Mouse (Mus musculus) ovary, postnatal 10 days (tissue): ENCODE measurements at regions not wholly inside any gene's neighbourhood (a gene's known extent, or its start where the extent isn't known, plus 50 kb on each side); places are given as distances from the start of the nearest gene placed in this dataset.

ENCODE experiments used
- DNase-seq: peaks from one replicate; pipeline ENCODE4 v3.0.0; 2022; ENCODE audit warnings: low spot score

- no peak for DNase-seq
Observed at GRCm38 (mm10) chr7:115192482-115192881, 449.0 kb downstream of the Insc start.

- DNase-seq = no peak
Observed at GRCm38 (mm10) chr7:115192992-115193761, 449.7 kb downstream of the Insc start.

- DNase-seq = no peak
Observed at GRCm38 (mm10) chr7:115204916-115205315, 461.4 kb downstream of the Insc start.

- DNase-seq = no peak
Observed at GRCm38 (mm10) chr7:115206479-115207134, 463.1 kb downstream of the Insc start.

DNA sequence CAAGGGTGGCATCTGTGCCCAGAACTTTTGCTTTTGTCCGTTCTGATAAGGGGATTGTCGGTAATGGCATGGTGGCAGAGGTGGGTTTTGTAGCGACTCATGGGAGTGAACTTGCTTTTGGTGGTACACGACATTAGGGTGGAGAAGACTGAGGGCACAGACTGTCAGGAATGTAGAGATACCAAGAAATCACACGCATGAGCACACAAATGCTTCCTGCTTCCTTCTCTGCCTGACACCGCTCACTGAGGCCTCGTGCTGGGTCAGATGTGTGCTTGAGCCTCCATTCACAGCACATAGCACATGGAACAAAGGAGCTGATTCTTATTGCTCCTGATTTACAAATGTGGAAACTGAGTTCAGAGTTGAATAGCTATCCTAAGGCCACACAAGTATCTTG lies 465.3 kb downstream of the Insc start:
- no peak for DNase-seq

DNA sequence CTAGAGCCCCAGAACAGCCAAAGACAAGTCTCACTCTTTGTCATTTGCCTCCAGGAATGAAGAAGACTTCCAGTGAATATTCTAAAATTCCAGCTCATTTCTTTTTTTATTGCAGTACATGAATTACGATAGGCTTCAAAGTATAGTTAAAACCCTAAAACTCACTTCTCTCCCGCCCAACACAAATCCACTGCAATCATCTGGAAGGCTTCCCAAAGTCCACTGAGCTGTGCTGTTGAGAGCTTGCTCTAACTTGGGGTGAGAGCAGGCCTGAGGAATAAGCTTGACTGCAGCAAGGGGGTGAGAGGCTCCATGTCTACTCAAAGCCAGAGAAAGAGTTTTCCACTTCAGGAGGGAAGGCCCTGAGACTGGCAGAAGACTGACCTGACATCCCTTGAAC lies 466.5 kb downstream of the Insc start:
- DNase-seq = no peak

GRCm38 (mm10) chr7:115216838-115217237 lies 473.3 kb downstream of the Insc start:
- DNase-seq = peak; percentile 74

DNA sequence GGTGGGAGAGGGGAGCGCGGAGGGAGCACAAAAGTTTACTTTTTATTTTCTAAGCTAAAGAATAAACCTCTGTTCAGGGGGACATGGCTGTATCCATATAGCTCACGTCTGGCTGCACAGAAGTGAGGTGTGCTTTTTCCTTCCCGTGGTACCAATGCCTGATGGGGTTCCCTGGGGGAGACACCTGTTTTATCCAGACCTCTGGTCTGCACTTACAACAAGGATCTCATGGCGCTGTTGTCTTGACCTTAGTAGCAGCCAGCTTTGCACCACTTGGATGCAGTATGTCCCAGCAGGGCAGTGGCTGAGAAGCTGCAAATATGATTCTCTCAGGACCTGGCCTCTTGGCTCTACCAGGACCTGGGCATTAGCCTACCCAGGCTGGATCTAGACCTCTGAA lies 473.8 kb downstream of the Insc start:
- DNase-seq = no peak

- DNase-seq = no peak
Observed at GRCm38 (mm10) chr7:115217712-115218111, 474.2 kb downstream of the Insc start.

- no peak for DNase-seq
Observed at GRCm38 (mm10) chr7:115218596-115219180, 475.2 kb downstream of the Insc start.

DNA sequence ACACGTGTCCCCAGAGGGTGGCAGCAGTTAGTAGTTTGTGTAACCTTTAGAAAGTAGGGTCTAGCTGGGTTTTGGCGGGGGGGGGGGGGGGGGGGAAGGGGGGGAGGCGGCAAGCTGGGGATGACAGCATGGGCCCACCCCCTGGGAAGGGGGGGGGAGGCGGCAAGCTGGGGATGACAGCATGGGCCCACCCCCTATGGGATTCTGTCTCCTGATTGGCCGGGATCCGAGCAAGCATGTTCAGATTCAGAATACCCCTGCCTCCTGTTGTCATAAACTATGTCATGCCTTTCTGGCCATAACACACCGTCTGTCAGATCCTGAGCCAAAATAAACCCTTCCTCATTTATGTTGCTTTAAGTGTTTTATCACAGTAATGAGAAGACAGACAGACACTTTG lies 479.1 kb downstream of the Insc start:
- DNase-seq = no peak

DNA sequence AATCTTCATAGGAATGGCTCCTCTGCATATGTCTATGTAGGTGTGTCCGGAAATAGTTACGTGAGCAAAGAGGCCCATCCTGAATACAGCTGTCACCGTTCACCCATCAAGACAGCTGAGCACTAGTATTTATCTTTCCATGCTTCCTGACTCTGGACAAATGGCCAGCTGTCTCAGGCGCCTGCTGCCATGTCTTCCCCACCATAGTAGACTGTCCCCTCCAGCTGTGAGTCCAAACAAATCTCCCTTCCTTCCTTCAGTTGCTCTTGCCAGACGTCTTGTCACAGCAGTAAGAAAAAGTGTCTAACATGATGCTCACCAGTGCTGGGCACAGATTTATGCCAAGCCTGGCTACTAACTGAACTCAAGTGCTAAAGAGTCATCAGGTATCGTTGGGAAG lies 487.0 kb downstream of the Insc start:
- no peak for DNase-seq

DNA sequence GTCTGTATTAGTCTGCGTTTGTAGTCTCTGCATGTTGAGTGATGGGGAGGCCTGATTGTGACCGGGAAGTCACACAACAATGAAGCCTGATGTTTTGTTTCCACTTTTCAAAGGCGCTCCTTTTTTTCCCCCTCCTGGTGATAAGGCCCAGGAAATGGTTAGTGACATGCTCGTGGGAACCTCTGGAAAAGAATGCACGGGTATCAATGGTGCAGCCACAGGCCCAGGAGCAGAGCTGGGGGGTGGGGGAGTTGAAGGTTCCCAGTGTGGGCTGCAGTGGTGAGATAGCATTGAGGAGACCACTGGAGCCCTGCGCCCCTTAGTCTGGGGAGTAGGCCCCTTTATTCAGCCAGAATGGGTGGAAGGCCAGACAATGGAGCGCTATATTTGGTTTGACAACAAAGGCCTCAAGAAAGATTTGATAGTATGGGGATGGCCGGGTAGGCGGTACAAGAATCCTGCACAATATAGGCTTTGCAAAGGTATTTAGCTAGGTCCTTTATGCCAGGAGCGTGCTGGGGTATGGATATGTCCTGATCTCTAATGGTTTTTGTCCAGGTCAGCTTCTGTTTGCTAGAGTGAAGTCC lies 490.4 kb downstream of the Insc start:
- DNase-seq = no peak

- no peak for DNase-seq
Observed at GRCm38 (mm10) chr7:115237131-115237530, 493.6 kb downstream of the Insc start.

GRCm38 (mm10) chr7:115251591-115252369 lies 508.3 kb downstream of the Insc start:
- no peak for DNase-seq

DNA sequence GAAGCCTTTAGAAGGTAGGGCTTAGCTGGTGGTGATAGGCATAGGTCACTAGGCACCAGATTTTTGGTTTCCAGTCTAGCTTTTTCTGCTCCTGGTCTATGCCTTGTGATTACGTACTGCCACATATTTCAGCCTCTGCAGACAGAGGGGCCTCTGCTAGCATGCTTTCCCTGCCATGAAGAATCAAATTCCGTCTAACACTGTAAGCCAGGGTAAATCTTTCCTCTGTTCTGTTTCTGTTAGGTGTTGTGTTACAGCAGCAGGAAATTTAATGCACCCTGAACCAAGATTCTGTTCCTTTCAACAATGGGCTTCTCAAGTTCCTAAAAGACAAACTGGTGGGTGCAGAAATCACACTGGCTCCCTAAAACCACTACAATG lies 508.9 kb downstream of the Insc start:
- no peak for DNase-seq

DNA sequence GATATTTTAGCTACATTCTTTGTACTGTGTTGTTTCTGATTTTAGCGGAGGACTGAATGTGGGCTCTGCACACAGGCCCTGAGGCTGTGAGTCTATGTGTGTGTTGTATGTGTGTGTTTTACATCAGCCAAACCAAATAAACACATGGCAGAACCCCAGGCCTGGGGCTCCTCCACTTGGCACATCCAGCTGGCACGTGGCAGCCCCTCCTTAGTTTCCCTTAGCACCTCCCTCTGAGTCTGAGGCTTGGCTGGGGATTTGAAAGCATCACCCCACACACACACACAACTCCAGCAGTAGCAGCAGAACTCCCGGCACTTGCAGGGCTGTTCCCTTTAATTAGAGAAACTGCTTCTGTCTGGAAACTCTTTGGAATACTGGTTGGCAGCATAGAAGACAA lies 515.1 kb downstream of the Insc start:
- no peak for DNase-seq

- no peak for DNase-seq
Observed at GRCm38 (mm10) chr7:115263082-115263481, 519.6 kb downstream of the Insc start.

- DNase-seq = no peak
Observed at GRCm38 (mm10) chr7:115266141-115266540, 522.6 kb downstream of the Insc start.

- no peak for DNase-seq
Observed at GRCm38 (mm10) chr7:115270803-115271202, 527.3 kb downstream of the Insc start.

DNA sequence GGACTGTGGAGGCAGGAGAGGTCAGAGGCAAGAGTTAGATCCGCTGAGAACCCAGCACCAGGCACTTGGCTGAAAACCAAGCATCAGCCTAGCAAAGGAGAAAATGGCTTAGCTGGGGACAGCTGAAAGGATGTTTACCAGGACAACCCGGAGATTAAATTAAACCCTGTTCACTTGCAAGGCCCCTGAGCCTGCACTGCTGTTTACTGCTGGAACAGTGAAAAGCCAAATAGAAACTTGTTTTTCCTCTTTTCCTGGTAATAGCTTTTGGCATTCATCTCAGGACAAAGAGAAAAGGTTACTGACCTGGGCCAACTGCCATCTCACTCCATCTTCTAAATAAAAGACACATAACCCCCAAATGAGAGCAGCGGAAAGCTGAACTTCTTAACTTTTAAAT lies 531.3 kb downstream of the Insc start:
- DNase-seq = peak; percentile 3

DNA sequence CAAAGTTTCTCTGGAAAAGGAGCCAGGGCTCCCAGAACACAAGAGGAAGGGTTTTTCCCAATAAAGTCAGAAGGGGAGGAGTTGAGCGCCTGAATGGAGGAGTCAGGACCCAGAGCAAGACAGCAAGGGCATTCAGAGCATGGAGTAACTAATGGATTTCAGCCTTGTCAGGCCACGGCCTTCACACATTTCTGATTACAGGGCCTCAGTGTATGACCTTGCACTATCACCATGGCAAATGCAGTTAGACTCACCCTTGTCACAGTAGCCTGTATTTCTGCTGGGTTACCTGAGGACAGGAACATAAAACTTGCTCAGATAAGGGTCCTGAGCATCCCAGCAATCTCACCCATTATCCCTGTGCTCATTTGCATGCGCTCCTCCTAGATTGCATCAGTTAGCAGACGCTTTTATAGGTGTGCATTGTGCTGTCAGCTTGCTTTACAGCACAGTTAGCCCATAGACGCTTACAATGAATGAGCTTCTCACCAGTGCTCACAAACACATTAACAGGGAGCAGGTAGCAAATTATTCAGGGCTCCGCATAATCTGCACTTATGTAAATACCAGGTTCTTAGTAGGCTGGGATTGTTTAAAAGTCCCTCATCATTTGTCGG lies 547.4 kb downstream of the Insc start:
- no peak for DNase-seq
